Mouse (Mus musculus): ENCODE data around the gene Satb1.

- TF ChIP-seq CTCF (IDR thresholded peaks at IDR 0.05; ENCODE audit: borderline replicate concordance, insufficient read depth, low read depth, low read length) (no peak), POLR2A (IDR thresholded peaks at IDR 0.05; ENCODE audit: borderline replicate concordance, insufficient read depth, low read length) (no peak)
These were observed 7.5 kb upstream of the Satb1 start for GRCm38 (mm10) chr17:51840596-51840995.

Measured in cerebellum, adult 2 months (tissue).